Mouse (Mus musculus): ENCODE data around the gene Prss34. TPM values are rescaled to one million over a fixed set of nuclear protein-coding genes. Genes with fewer than 3 reads are reported as not detected.
A peak's percentile ranks its signal among the peaks of the same experiment; 100 is the strongest.

The Prss34 gene
- total and polyA plus RNA-seq, 2 experiments: not detected

- WGBS: 67% methylated on average over 6 of the region's 6 CpGs
- TF ChIP-seq CTCF (IDR thresholded peaks at IDR 0.05; ENCODE audit: low read depth, low read length) (no peak), POLR2A (IDR thresholded peaks at IDR 0.05; ENCODE audit: extremely low read depth, insufficient read depth, low read length) (no peak)
Observed at GRCm38 (mm10) chr17:25340003-25340402, 41.8 kb downstream of the Prss34 start.

GRCm38 (mm10) chr17:25341490-25341889 lies 43.3 kb downstream of the Prss34 start:
- Histone ChIP-seq H3K27me3 (ENCODE audit: control insufficient read depth, insufficient read depth, low read length) (no peaks in the 10 kb centered on the region), H3K36me3 (ENCODE audit: control insufficient read depth, insufficient read depth, low read length) (no peaks in the 10 kb centered on the region), H3K4me1 (ENCODE audit: control insufficient read depth, insufficient read depth, low read length) (peaks cover 6% of the 10 kb centered on the region), H3K4me3 (ENCODE audit: insufficient read depth, low read depth, low read length) (no peak overlapping the region), H3K79me2 (ENCODE audit: control insufficient read depth, insufficient read depth, low read length) (no peaks in the 10 kb centered on the region), H3K9ac (ENCODE audit: low read depth, low read length) (no peak overlapping the region), H3K27ac (replicated peaks; ENCODE audit: insufficient read depth, low read depth, low read length) (no peak overlapping the region)
- WGBS: 15% methylated on average over 3 of the region's 3 CpGs
- DNase-seq (ENCODE audit: extremely low read depth, low read depth, low spot score): peak; percentile 64
- no peak for TF ChIP-seq POLR2A (IDR thresholded peaks at IDR 0.05; ENCODE audit: extremely low read depth, insufficient read depth, low read length)
- 0 out of 2 replicates have a peak, but pooled peaks have one; percentile 2 for TF ChIP-seq CTCF (IDR thresholded peaks at IDR 0.05; ENCODE audit: low read depth, low read length)

More at GRCm38 (mm10) chr17:25340003-25340402, 41.8 kb downstream of the Prss34 start:
- H3K27me3 ChIP-seq (ENCODE audit: control insufficient read depth, insufficient read depth, low read length): no peaks in the 10 kb centered on the region
- H3K27ac ChIP-seq (replicated peaks; ENCODE audit: insufficient read depth, low read depth, low read length): no peak overlapping the region
- H3K4me1 ChIP-seq (ENCODE audit: control insufficient read depth, insufficient read depth, low read length): peaks cover 6% of the 10 kb centered on the region
- H3K9ac ChIP-seq (ENCODE audit: low read depth, low read length): no peak overlapping the region
- DNase-seq (ENCODE audit: extremely low read depth, low read depth, low spot score): no peak
- no peak overlapping the region for H3K4me3 ChIP-seq (ENCODE audit: insufficient read depth, low read depth, low read length)
- no peaks in the 10 kb centered on the region for H3K36me3 ChIP-seq (ENCODE audit: control insufficient read depth, insufficient read depth, low read length)
- no peaks in the 10 kb centered on the region for H3K79me2 ChIP-seq (ENCODE audit: control insufficient read depth, insufficient read depth, low read length)

GRCm38 (mm10) chr17:25345462-25345861 lies 47.3 kb downstream of the Prss34 start, which contains the start of gene Tpsab1:
Tpsab1 (minus strand) TSS chr17:25345562.
- no peaks in the 10 kb centered on the region for H3K36me3 ChIP-seq (ENCODE audit: control insufficient read depth, insufficient read depth, low read length)
- TF ChIP-seq CTCF (IDR thresholded peaks at IDR 0.05; ENCODE audit: low read depth, low read length) (no peak), POLR2A (IDR thresholded peaks at IDR 0.05; ENCODE audit: extremely low read depth, insufficient read depth, low read length) (no peak)
- H3K4me3 ChIP-seq (ENCODE audit: insufficient read depth, low read depth, low read length): no peak within 1 kb of the TSS
- 90% methylated on average over 4 of the region's 4 CpGs for WGBS
- peaks cover 6% of the 10 kb centered on the region for H3K4me1 ChIP-seq (ENCODE audit: control insufficient read depth, insufficient read depth, low read length)
- H3K79me2 ChIP-seq (ENCODE audit: control insufficient read depth, insufficient read depth, low read length): no peaks in the 10 kb centered on the region
- H3K27ac ChIP-seq (replicated peaks; ENCODE audit: insufficient read depth, low read depth, low read length): no peak within 1 kb of the TSS
- no peaks in the 10 kb centered on the region for H3K27me3 ChIP-seq (ENCODE audit: control insufficient read depth, insufficient read depth, low read length)
- no peak for DNase-seq (ENCODE audit: extremely low read depth, low read depth, low spot score)
- H3K9ac ChIP-seq (ENCODE audit: low read depth, low read length): no peak within 1 kb of the TSS

Other genes starting within 250 kb of the Prss34 start
- gene Tmem204, start 214.8 kb upstream of the Prss34 start, total RNA-seq (2014; rRNA removed): 22.3 and 23.9 TPM in 2 replicates
- gene Tmem204, start 214.8 kb upstream of the Prss34 start, polyA plus RNA-seq (2012; rRNA removed): 15.7 and 19.1 TPM in 2 replicates
- gene Telo2, start 182.4 kb upstream of the Prss34 start, total RNA-seq (2014; rRNA removed): 3.2 and 5.4 TPM in 2 replicates
- gene Telo2, start 182.4 kb upstream of the Prss34 start, polyA plus RNA-seq (2012; rRNA removed): 5.7 and 7.3 TPM in 2 replicates
- gene Ptx4, start 177.6 kb upstream of the Prss34 start, total RNA-seq (2014; rRNA removed): not detected in 2 replicates
- not detected in 2 replicates for gene Ptx4, start 177.6 kb upstream of the Prss34 start, polyA plus RNA-seq (2012; rRNA removed)
- 16.7 and 17.9 TPM in 2 replicates for gene Clcn7, start 165.0 kb upstream of the Prss34 start, total RNA-seq (2014; rRNA removed)
- 25.2 and 30.5 TPM in 2 replicates for gene Clcn7, start 165.0 kb upstream of the Prss34 start, polyA plus RNA-seq (2012; rRNA removed)
- 0.13 TPM in 1 of 2 replicates, not detected in the other for gene Ccdc154, start 135.9 kb upstream of the Prss34 start, total RNA-seq (2014; rRNA removed)
- 0.07 TPM in 1 of 2 replicates, not detected in the other for gene Ccdc154, start 135.9 kb upstream of the Prss34 start, polyA plus RNA-seq (2012; rRNA removed)
- not detected in 2 replicates for gene Gm38655, start 122.9 kb upstream of the Prss34 start, total RNA-seq (2014; rRNA removed)
- not detected in 2 replicates for gene Gm38655, start 122.9 kb upstream of the Prss34 start, polyA plus RNA-seq (2012; rRNA removed)
- 11.2 and 12.1 TPM in 2 replicates for gene BC003965, start 113.8 kb upstream of the Prss34 start, total RNA-seq (2014; rRNA removed)
- gene BC003965, start 113.8 kb upstream of the Prss34 start, polyA plus RNA-seq (2012; rRNA removed): 14.7 and 15.4 TPM in 2 replicates
- 9.4 and 10.4 TPM in 2 replicates for gene Unkl, start 110.0 kb upstream of the Prss34 start, total RNA-seq (2014; rRNA removed)
- 28.0 and 29.0 TPM in 2 replicates for gene Unkl, start 110.0 kb upstream of the Prss34 start, polyA plus RNA-seq (2012; rRNA removed)
- 32.1 and 33.0 TPM in 2 replicates for gene Gnptg, start 58.3 kb upstream of the Prss34 start, total RNA-seq (2014; rRNA removed)
- 37.4 and 41.4 TPM in 2 replicates for gene Gnptg, start 58.3 kb upstream of the Prss34 start, polyA plus RNA-seq (2012; rRNA removed)
- gene Tsr3, start 58.2 kb upstream of the Prss34 start, total RNA-seq (2014; rRNA removed): 14.0 and 16.7 TPM in 2 replicates
- 18.8 and 19.3 TPM in 2 replicates for gene Tsr3, start 58.2 kb upstream of the Prss34 start, polyA plus RNA-seq (2012; rRNA removed)
- gene Baiap3, start 42.0 kb upstream of the Prss34 start, total RNA-seq (2014; rRNA removed): 0.13 and 0.18 TPM in 2 replicates
- gene Baiap3, start 42.0 kb upstream of the Prss34 start, polyA plus RNA-seq (2012; rRNA removed): 0.43 and 1.2 TPM in 2 replicates
- 92.9 and 103 TPM in 2 replicates for gene Ube2i, start 23.8 kb upstream of the Prss34 start, total RNA-seq (2014; rRNA removed)
- 62.4 and 80.0 TPM in 2 replicates for gene Ube2i, start 23.8 kb upstream of the Prss34 start, polyA plus RNA-seq (2012; rRNA removed)
- not detected in 2 replicates for gene Prss28, start 10.3 kb downstream of the Prss34 start, total RNA-seq (2014; rRNA removed)
- gene Prss28, start 10.3 kb downstream of the Prss34 start, polyA plus RNA-seq (2012; rRNA removed): not detected in 2 replicates
- not detected in 2 replicates for gene Prss29, start 20.3 kb downstream of the Prss34 start, total RNA-seq (2014; rRNA removed)
- gene Prss29, start 20.3 kb downstream of the Prss34 start, polyA plus RNA-seq (2012; rRNA removed): not detected in 2 replicates
- gene Tpsab1, start 47.2 kb downstream of the Prss34 start, total RNA-seq (2014; rRNA removed): not detected in 2 replicates
- gene Tpsab1, start 47.2 kb downstream of the Prss34 start, polyA plus RNA-seq (2012; rRNA removed): not detected in 2 replicates
- not detected in 2 replicates for gene Tpsb2, start 67.9 kb downstream of the Prss34 start, total RNA-seq (2014; rRNA removed)
- gene Tpsb2, start 67.9 kb downstream of the Prss34 start, polyA plus RNA-seq (2012; rRNA removed): not detected in 2 replicates
- gene Tpsg1, start 70.9 kb downstream of the Prss34 start, total RNA-seq (2014; rRNA removed): not detected in 2 replicates
- gene Tpsg1, start 70.9 kb downstream of the Prss34 start, polyA plus RNA-seq (2012; rRNA removed): 0.12 TPM in 1 of 2 replicates, not detected in the other
- gene Cacna1h, start 135.4 kb downstream of the Prss34 start, total RNA-seq (2014; rRNA removed): 0.27 TPM in 1 of 2 replicates, not detected in the other
- gene Cacna1h, start 135.4 kb downstream of the Prss34 start, polyA plus RNA-seq (2012; rRNA removed): 0.02 and 0.05 TPM in 2 replicates
- not detected in 2 replicates for gene Tekt4, start 156.2 kb downstream of the Prss34 start, total RNA-seq (2014; rRNA removed)
- not detected in 2 replicates for gene Tekt4, start 156.2 kb downstream of the Prss34 start, polyA plus RNA-seq (2012; rRNA removed)
- not detected in 2 replicates for gene Sstr5, start 198.9 kb downstream of the Prss34 start, total RNA-seq (2014; rRNA removed)
- gene Sstr5, start 198.9 kb downstream of the Prss34 start, polyA plus RNA-seq (2012; rRNA removed): not detected in 2 replicates